Mouse (Mus musculus) forebrain, embryonic 10.5 days (tissue): ENCODE results near the gene Ppp1r12c. TPM values are rescaled to one million over a fixed set of nuclear protein-coding genes. Genes with fewer than 3 reads are reported as not detected.

Experiments used
- DNase-seq: peaks from one replicate; pipeline ENCODE4 v3.0.0-alpha.2; 2017; ENCODE audit warnings: low spot score; ENCODE audit errors: extremely low spot score
- H3K27ac ChIP-seq: fragments of 300-500 bp; sonication (generic); 2 replicates; pipeline ENCODE4 v1.5.1; 2016; ENCODE audit warnings: mild to moderate bottlenecking
- H3K27me3 ChIP-seq: fragments of 300-500 bp; sonication (generic); 2 replicates; pipeline ENCODE4 v1.6.1; 2016; ENCODE audit warnings: mild to moderate bottlenecking; ENCODE audit not compliant: poor library complexity, severe bottlenecking
- H3K36me3 ChIP-seq: fragments of 300-500 bp; sonication (generic); replicated peaks from 2 replicates; pipeline ENCODE4 v1.6.1; 2016; ENCODE audit warnings: mild to moderate bottlenecking, moderate library complexity
- H3K4me1 ChIP-seq: fragments of 300-500 bp; sonication (generic); 2 replicates; pipeline ENCODE4 v1.6.1; 2016
- H3K4me3 ChIP-seq: fragments of 300-500 bp; sonication (generic); 2 replicates; pipeline ENCODE4 v1.5.1; 2016; ENCODE audit warnings: mild to moderate bottlenecking, moderate library complexity
- H3K9me3 ChIP-seq: fragments of 300-500 bp; sonication (generic); 2 replicates; pipeline ENCODE4 v1.6.1; 2016; ENCODE audit warnings: mild to moderate bottlenecking, moderate library complexity
- WGBS: fragments of 180-500 bp; shearing (Covaris S2); methylation state at CpG from one replicate; pipeline ENCODE4 v1.1.7; 2016; 5-methylcytosine and 5-hydroxymethylcytosine counted together
- microRNA-seq: library from miRNA; unstranded; fragments of <30 nt; microRNA quantifications from one replicate; pipeline ENCODE4, GENCODE M21; 2017
- polyA plus RNA-seq: library from polyadenylated mRNA; unstranded; fragments of >200 nt; fragmentation: Nextera tagmentation; extraction: Ambion mirVana; gene quantifications from 2 replicates; pipeline ENCODE4 v1.2.1, GENCODE M21; 2016

Gene Ppp1r12c
- polyA plus RNA-seq, 1 experiment from 2014 or later: 34.2 TPM

GRCm38 (mm10) chr7:4431548-4431947 lies 69.9 kb downstream of the Ppp1r12c start:
- H3K27ac ChIP-seq: no peak overlapping the region
- no peak overlapping the region for H3K4me3 ChIP-seq
- H3K27me3 ChIP-seq: no peaks in the 10 kb centered on the region
- peaks cover 3% of the 10 kb centered on the region; the same call in 1 of the 2 replicates for H3K9me3 ChIP-seq
- H3K4me1 ChIP-seq: no peaks in the 10 kb centered on the region
- 80% methylated on average over 6 of the region's 6 CpGs for WGBS
- DNase-seq: peak; percentile 74
- peaks cover 94% of the 10 kb centered on the region for H3K36me3 ChIP-seq

Small RNA genes lying within 50 kb of the gene (microRNA-seq; reads per million reads assigned to microRNA genes)
- not detected for gene Gm24605

Other genes starting within 250 kb of the Ppp1r12c start
- not detected in 2 replicates for gene Ncr1, start 164.0 kb downstream of the Ppp1r12c start, polyA plus RNA-seq
- gene Gp6, start 103.9 kb downstream of the Ppp1r12c start, polyA plus RNA-seq: 0.51 and 0.65 TPM in 2 replicates
- gene Rdh13, start 56.0 kb downstream of the Ppp1r12c start, polyA plus RNA-seq: 34.6 and 36.3 TPM in 2 replicates
- 1.3 and 2.4 TPM in 2 replicates for gene Eps8l1, start 41.0 kb downstream of the Ppp1r12c start, polyA plus RNA-seq
- 4.3 and 4.5 TPM in 2 replicates for gene Tnnt1, start 14.7 kb upstream of the Ppp1r12c start, polyA plus RNA-seq
- 1.8 and 1.9 TPM in 2 replicates for gene Tnni3, start 22.5 kb upstream of the Ppp1r12c start, polyA plus RNA-seq
- gene Dnaaf3, start 30.8 kb upstream of the Ppp1r12c start, polyA plus RNA-seq: 2.7 and 3.2 TPM in 2 replicates
- 4.9 and 6.7 TPM in 2 replicates for gene Syt5, start 45.9 kb upstream of the Ppp1r12c start, polyA plus RNA-seq
- 0.06 TPM in 1 of 2 replicates, not detected in the other for gene Ptprh, start 102.4 kb upstream of the Ppp1r12c start, polyA plus RNA-seq
- gene Tmem86b, start 129.7 kb upstream of the Ppp1r12c start, polyA plus RNA-seq: 1.6 and 2.1 TPM in 2 replicates
- gene Ppp6r1, start 157.3 kb upstream of the Ppp1r12c start, polyA plus RNA-seq: 8.0 and 9.2 TPM in 2 replicates
- gene Hspbp1, start 183.4 kb upstream of the Ppp1r12c start, polyA plus RNA-seq: 135 and 137 TPM in 2 replicates
- gene Brsk1, start 188.9 kb upstream of the Ppp1r12c start, polyA plus RNA-seq: 2.2 TPM in 2 replicates
- 0.11 and 0.20 TPM in 2 replicates for gene Tmem150b, start 223.6 kb upstream of the Ppp1r12c start, polyA plus RNA-seq
- gene Kmt5c, start 238.4 kb upstream of the Ppp1r12c start, polyA plus RNA-seq: 98.9 and 101 TPM in 2 replicates